Mouse (Mus musculus) fat pad, adult 2 months (tissue): ENCODE measurements around the gene Gmppa.
A peak's percentile ranks its signal among the peaks of the same experiment; 100 is the strongest.

Experiments
- DNase-seq: peaks from one replicate; pipeline ENCODE4 v3.0.0-alpha.2; 2011; ENCODE audit warnings: low read depth, low spot score; ENCODE audit errors: extremely low read depth

Gene Gmppa

GRCm38 (mm10) chr1:75435475-75436328, at the start of gene Gmppa:
Gene Gmppa (plus strand): TSS chr1:75435930.
- peak; percentile 5 for DNase-seq

- no peak for DNase-seq
Observed at GRCm38 (mm10) chr1:75386149-75386548, 49.6 kb upstream of the Gmppa start.

DNA sequence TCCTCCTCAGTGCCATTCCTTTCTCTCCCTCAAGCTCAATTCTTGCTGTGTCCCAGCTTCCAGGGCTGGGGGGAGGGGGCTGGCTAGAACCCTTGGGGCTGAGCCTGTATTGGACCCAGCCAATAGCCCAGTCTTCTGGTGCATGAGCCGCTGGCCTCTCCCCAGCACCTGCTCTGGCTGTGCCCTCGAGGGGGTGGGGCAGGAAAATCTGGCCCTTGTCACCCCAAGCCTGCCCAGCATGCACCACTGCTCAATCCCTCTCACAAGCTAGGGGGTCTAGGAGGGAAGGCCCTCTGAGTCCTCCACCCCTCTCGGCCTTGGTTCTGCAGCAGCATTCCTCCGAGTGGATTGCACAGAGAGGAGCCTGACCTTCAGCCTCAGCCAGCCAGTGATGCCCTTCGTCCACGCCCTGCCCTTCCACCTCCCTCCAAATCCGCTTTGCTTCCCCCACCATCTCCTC, 48.2 kb upstream of the Gmppa start:
- DNase-seq = no peak

- DNase-seq = no peak
Observed at GRCm38 (mm10) chr1:75387929-75388897, 47.5 kb upstream of the Gmppa start.

- DNase-seq = no peak
Observed at GRCm38 (mm10) chr1:75388898-75389515, 46.7 kb upstream of the Gmppa start.

DNA sequence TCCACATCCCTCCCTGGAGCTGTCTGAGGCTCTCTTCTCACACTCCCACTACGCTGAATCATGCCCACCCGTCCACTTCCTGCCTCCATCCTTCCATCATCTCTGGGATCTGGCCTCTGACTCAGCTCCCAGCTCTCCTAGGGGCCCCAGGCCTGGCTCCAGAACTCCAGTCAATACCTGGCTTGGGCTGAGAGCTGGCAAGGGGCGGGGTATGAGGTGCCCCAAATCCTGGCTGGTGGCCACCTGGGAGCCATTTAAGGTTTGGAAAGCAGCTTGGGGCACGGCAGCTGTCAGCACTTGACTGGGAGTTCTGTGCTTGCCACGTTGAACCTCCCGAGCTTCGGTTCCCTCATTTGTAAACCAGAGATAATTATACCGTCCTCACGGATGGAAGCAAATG, 42.6 kb upstream of the Gmppa start:
- DNase-seq = no peak

- DNase-seq = no peak
Observed at GRCm38 (mm10) chr1:75393846-75394245, 41.9 kb upstream of the Gmppa start.

- DNase-seq = no peak
Observed at GRCm38 (mm10) chr1:75398761-75399402, 36.8 kb upstream of the Gmppa start.

DNA sequence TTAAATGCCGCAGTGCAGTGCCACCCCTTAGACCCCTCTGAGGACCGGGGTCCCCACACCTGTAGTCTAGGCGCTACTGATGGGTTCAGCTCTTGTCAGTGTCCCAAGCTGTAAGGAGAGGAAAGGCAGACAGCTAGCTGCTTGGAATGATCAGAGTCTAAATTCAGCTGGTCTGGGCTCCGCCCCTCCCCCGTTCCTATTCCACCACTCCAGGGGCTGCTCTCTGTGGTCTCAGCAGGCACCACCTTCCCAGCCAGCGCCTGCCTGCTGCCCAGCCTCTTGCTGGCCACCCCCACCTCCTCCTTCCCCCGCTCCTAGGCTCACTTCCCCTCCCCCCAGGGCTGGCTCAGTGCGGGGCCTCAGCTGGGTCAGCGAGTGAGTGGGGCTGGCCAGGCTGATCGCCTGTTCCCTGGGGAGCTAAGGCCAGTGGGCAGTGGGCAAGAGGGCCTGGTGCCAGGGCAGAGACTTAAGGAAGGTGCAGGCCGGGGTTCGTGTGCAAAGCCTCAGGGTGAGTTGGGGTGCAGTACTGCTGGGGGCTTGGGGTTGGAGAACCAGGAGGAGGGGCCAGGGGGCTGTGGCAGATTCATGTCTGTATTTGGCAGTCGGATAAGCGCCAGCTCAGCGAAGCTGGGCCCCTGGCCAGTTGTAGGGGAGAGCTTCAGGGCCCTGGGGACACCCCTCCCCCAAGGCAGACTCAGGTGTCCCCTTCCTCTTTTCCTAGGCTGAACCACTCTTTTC, 35.8 kb upstream of the Gmppa start:
- no peak for DNase-seq

GRCm38 (mm10) chr1:75400493-75401115, 35.1 kb upstream of the Gmppa start:
- no peak for DNase-seq

GRCm38 (mm10) chr1:75405547-75405946, 30.2 kb upstream of the Gmppa start:
- DNase-seq = no peak

- no peak for DNase-seq
Observed at GRCm38 (mm10) chr1:75406173-75406572, 29.6 kb upstream of the Gmppa start.

- DNase-seq = no peak
Observed at GRCm38 (mm10) chr1:75407056-75407455, 28.7 kb upstream of the Gmppa start.

DNA sequence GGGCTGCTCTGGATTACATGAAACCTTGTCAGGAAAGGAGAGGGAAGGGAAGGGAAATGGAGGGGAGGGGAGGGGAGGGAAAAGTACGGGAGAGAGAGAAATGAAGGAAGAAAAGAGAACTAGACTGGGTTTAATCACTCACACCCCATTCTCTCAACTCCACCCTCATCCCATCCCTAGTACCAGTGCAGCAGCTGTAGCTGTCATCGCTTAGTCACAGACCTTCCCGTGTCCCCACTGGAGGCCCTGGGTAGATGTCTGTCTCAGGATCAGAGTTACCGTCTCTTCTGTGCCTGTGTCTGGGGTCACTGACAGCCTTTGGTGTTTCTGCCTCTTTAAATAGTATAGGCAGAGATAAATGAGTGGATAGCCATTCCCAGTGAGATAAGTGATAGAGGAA, 27.5 kb upstream of the Gmppa start:
- DNase-seq = no peak

GRCm38 (mm10) chr1:75409950-75410349, 25.8 kb upstream of the Gmppa start:
- DNase-seq = no peak

GRCm38 (mm10) chr1:75412196-75412595, 23.5 kb upstream of the Gmppa start:
- DNase-seq = no peak

DNA sequence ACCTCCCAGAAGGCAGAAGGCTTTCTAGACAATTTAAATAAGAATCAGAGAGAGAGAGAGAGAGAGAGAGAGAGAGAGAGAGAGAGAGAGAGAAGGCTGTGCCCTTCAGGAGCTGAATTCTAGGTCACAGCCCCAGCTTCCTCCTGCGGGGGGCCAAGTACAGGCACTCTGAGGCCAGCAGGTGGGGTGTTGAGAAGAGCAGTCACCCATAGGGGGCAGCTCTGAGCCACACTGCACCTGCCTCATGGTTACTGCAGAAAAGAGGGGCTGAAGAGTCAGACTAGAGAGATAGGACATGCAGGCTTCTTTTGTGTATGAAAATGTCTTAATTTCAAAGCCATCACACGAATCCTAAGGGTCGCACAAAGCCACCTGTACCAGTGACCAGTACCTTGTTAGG, 22.0 kb upstream of the Gmppa start:
- no peak for DNase-seq

DNA sequence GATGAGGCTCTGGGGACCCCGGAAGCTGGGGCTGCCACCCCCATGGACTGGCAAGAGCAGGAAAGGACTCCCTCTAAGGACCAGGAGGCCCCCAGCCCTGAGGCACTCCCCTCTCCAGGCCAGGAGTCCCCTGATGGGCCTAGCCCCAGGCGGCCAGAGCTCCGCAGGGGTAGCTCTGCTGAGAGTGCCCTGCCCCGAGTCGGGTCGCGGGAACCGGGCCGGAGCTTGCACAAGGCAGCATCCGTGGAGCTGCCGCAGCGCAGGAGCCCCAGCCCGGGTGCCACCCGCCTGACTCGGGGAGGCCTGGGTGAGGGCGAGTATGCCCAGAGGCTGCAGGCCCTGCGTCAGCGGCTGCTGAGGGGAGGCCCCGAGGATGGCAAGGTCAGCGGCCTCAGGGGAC, 13.9 kb upstream of the Gmppa start:
- no peak for DNase-seq

- no peak for DNase-seq
Observed at GRCm38 (mm10) chr1:75422216-75422822, 13.4 kb upstream of the Gmppa start.
